Mouse (Mus musculus): ENCODE measurements at regions not wholly inside any gene's neighbourhood (a gene's known extent, or its start where the extent isn't known, plus 50 kb on each side); places are given as distances from the start of the nearest gene placed in this dataset.

DNA sequence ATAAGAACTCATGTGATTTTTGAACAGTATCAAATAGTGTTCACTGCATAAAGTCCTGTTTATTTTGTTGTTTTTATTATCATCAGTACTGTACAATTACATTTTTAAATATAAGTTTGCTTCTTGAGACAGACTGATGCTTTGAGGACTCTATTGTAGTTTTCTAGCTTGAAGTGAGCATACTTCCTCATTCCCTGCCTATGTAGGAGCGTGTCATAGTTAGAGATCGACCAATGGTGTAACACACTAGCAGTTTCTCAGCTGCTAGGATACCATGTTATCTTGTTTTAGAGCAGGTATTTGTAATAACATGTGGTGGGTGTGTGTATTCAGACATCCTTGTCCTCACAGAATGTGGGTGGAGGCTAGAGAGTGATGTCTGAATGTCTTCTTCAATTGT, 342.1 kb downstream of the Ndufa4 start:
- Histone ChIP-seq H3K4me2 (no peak overlapping the region), H3K27ac (ENCODE audit: low read depth, low read length) (no peak overlapping the region), H3K4me1 (ENCODE audit: control insufficient read depth, insufficient read depth, low read length) (no peaks in the 10 kb centered on the region), H3K9me3 (replicated peaks; ENCODE audit: control insufficient read depth, low read length) (no peaks in the 10 kb centered on the region), H3K9ac (ENCODE audit: low read depth, low read length) (no peak overlapping the region), H3K27me3 (ENCODE audit: control insufficient read depth, insufficient read depth, low read length) (no peaks in the 10 kb centered on the region), H3K36me3 (ENCODE audit: control insufficient read depth, insufficient read depth, low read length) (no peaks in the 10 kb centered on the region), H3K4me3 (ENCODE audit: low read depth, low read length) (no peak overlapping the region)
- no peak for ATAC-seq (replicated peaks; ENCODE audit: insufficient number of reproducible peaks, low FRiP score, low TSS enrichment)
- WGBS (ENCODE audit: insufficient replicate concordance) = 75% methylated on average over 2 of the region's 2 CpGs

GRCm38 (mm10) chr6:11550473-11550872, 356.8 kb downstream of the Ndufa4 start:
- H3K4me1 ChIP-seq (ENCODE audit: control insufficient read depth, insufficient read depth, low read length) = no peaks in the 10 kb centered on the region
- H3K4me3 ChIP-seq (ENCODE audit: low read depth, low read length) = no peak overlapping the region
- H3K36me3 ChIP-seq (ENCODE audit: control insufficient read depth, insufficient read depth, low read length) = no peaks in the 10 kb centered on the region
- no peak overlapping the region for H3K9ac ChIP-seq (ENCODE audit: low read depth, low read length)
- no peak overlapping the region for H3K27ac ChIP-seq (ENCODE audit: low read depth, low read length)
- ATAC-seq (replicated peaks; ENCODE audit: insufficient number of reproducible peaks, low FRiP score, low TSS enrichment) = no peak
- no peak overlapping the region for H3K4me2 ChIP-seq
- H3K27me3 ChIP-seq (ENCODE audit: control insufficient read depth, insufficient read depth, low read length) = no peaks in the 10 kb centered on the region
- no peaks in the 10 kb centered on the region for H3K9me3 ChIP-seq (replicated peaks; ENCODE audit: control insufficient read depth, low read length)

- no peaks in the 10 kb centered on the region for H3K9me3 ChIP-seq (replicated peaks; ENCODE audit: control insufficient read depth, low read length)
- no peak overlapping the region for H3K27ac ChIP-seq (ENCODE audit: low read depth, low read length)
- no peaks in the 10 kb centered on the region for H3K4me1 ChIP-seq (ENCODE audit: control insufficient read depth, insufficient read depth, low read length)
- H3K9ac ChIP-seq (ENCODE audit: low read depth, low read length) = no peak overlapping the region
- no peaks in the 10 kb centered on the region for H3K27me3 ChIP-seq (ENCODE audit: control insufficient read depth, insufficient read depth, low read length)
- H3K36me3 ChIP-seq (ENCODE audit: control insufficient read depth, insufficient read depth, low read length) = no peaks in the 10 kb centered on the region
- H3K4me2 ChIP-seq = no peak overlapping the region
- H3K4me3 ChIP-seq (ENCODE audit: low read depth, low read length) = no peak overlapping the region
- ATAC-seq (replicated peaks; ENCODE audit: insufficient number of reproducible peaks, low FRiP score, low TSS enrichment) = no peak
Measured at GRCm38 (mm10) chr6:11547318-11547717, 360.0 kb downstream of the Ndufa4 start.

DNA sequence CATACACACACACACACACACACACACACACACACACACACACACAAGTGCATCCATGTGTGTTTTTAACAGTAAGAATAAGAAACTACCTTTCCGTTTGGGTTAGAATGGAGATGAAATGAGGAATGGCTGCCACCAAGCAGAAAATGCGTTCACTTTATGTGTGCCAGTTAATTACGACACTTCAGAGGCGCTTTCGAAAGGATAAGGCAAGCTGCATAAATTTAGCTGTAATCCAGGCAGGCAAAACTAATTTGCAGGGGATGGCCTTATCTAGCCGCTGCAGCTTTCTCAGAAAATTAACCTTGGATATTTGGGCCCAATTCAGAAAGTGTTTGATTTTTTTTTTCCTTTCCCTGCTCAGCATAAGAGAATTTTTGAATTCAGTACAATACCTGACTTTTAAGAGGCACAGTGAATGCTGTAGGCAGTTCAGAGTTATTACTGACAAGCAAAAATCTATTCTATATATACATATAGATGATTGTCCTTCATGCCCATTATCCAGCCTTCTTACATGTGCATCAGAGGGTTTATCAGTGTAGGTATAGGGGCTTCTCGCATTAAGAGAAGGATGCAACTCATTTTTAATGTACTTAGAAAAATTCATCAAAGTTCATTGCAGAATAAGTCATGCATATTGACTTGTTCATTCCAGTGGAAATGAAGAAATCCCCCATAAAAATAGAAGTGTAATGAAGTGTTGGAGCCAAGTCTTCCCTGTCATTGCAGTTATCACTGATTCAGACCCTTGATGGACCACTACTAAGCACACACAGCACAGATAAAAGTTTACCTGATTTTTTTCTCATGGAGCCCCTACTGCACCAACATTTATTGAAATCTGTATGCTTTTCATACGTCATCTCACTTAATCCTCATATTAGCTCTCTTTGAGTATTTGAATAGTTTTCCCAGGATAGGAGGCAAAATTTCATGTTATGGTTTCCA, 372.1 kb downstream of the Ndufa4 start:
- H3K4me1 ChIP-seq (ENCODE audit: control insufficient read depth, insufficient read depth, low read length) = no peaks in the 10 kb centered on the region
- H3K9ac ChIP-seq (ENCODE audit: low read depth, low read length) = no peak overlapping the region
- no peaks in the 10 kb centered on the region for H3K9me3 ChIP-seq (replicated peaks; ENCODE audit: control insufficient read depth, low read length)
- 79% methylated on average over 8 of the region's 8 CpGs for WGBS (ENCODE audit: insufficient replicate concordance)
- H3K27me3 ChIP-seq (ENCODE audit: control insufficient read depth, insufficient read depth, low read length) = no peaks in the 10 kb centered on the region
- no peak overlapping the region for H3K4me2 ChIP-seq
- ATAC-seq (replicated peaks; ENCODE audit: insufficient number of reproducible peaks, low FRiP score, low TSS enrichment) = no peak
- H3K27ac ChIP-seq (ENCODE audit: low read depth, low read length) = no peak overlapping the region
- no peaks in the 10 kb centered on the region for H3K36me3 ChIP-seq (ENCODE audit: control insufficient read depth, insufficient read depth, low read length)
- no peak overlapping the region for H3K4me3 ChIP-seq (ENCODE audit: low read depth, low read length)

- no peak overlapping the region for H3K27ac ChIP-seq (ENCODE audit: low read depth, low read length)
- ATAC-seq (replicated peaks; ENCODE audit: insufficient number of reproducible peaks, low FRiP score, low TSS enrichment) = no peak
- 69% methylated on average over 2 of the region's 2 CpGs for WGBS (ENCODE audit: insufficient replicate concordance)
Measured at GRCm38 (mm10) chr6:11503136-11503535, 404.2 kb downstream of the Ndufa4 start.

GRCm38 (mm10) chr6:11494427-11494826, 412.9 kb downstream of the Ndufa4 start:
- Histone ChIP-seq H3K27ac (ENCODE audit: low read depth, low read length) (no peak overlapping the region), H3K9me3 (replicated peaks; ENCODE audit: control insufficient read depth, low read length) (no peaks in the 10 kb centered on the region), H3K4me1 (ENCODE audit: control insufficient read depth, insufficient read depth, low read length) (no peaks in the 10 kb centered on the region), H3K4me3 (ENCODE audit: low read depth, low read length) (no peak overlapping the region), H3K36me3 (ENCODE audit: control insufficient read depth, insufficient read depth, low read length) (no peaks in the 10 kb centered on the region), H3K27me3 (ENCODE audit: control insufficient read depth, insufficient read depth, low read length) (no peaks in the 10 kb centered on the region), H3K4me2 (no peak overlapping the region), H3K9ac (ENCODE audit: low read depth, low read length) (no peak overlapping the region)
- ATAC-seq (replicated peaks; ENCODE audit: insufficient number of reproducible peaks, low FRiP score, low TSS enrichment) = no peak
- 74% methylated on average over 2 of the region's 2 CpGs for WGBS (ENCODE audit: insufficient replicate concordance)

More at GRCm38 (mm10) chr6:11503136-11503535, 404.2 kb downstream of the Ndufa4 start:
- Histone ChIP-seq H3K4me3 (ENCODE audit: low read depth, low read length) (no peak overlapping the region), H3K4me1 (ENCODE audit: control insufficient read depth, insufficient read depth, low read length) (no peaks in the 10 kb centered on the region), H3K9ac (ENCODE audit: low read depth, low read length) (no peak overlapping the region), H3K36me3 (ENCODE audit: control insufficient read depth, insufficient read depth, low read length) (no peaks in the 10 kb centered on the region), H3K4me2 (no peak overlapping the region), H3K27me3 (ENCODE audit: control insufficient read depth, insufficient read depth, low read length) (no peaks in the 10 kb centered on the region), H3K9me3 (replicated peaks; ENCODE audit: control insufficient read depth, low read length) (no peaks in the 10 kb centered on the region)

GRCm38 (mm10) chr6:11476950-11477349, 430.3 kb downstream of the Ndufa4 start:
- no peaks in the 10 kb centered on the region for H3K4me1 ChIP-seq (ENCODE audit: control insufficient read depth, insufficient read depth, low read length)
- H3K9ac ChIP-seq (ENCODE audit: low read depth, low read length) = no peak overlapping the region
- H3K36me3 ChIP-seq (ENCODE audit: control insufficient read depth, insufficient read depth, low read length) = no peaks in the 10 kb centered on the region
- H3K27me3 ChIP-seq (ENCODE audit: control insufficient read depth, insufficient read depth, low read length) = no peaks in the 10 kb centered on the region
- no peak overlapping the region for H3K4me3 ChIP-seq (ENCODE audit: low read depth, low read length)
- 64% methylated on average over 2 of the region's 2 CpGs for WGBS (ENCODE audit: insufficient replicate concordance)
- no peak overlapping the region for H3K27ac ChIP-seq (ENCODE audit: low read depth, low read length)
- ATAC-seq (replicated peaks; ENCODE audit: insufficient number of reproducible peaks, low FRiP score, low TSS enrichment) = no peak
- no peak overlapping the region for H3K4me2 ChIP-seq
- no peaks in the 10 kb centered on the region for H3K9me3 ChIP-seq (replicated peaks; ENCODE audit: control insufficient read depth, low read length)

All from heart, embryonic 11.5 days (tissue).